8 mouse cellular contexts compared by ENCODE assay signal in genomic region chr14:33146287-33146686, GRCm38 (mm10). TPM values are rescaled to one million over a fixed set of nuclear protein-coding genes. Genes with fewer than 3 reads are reported as not detected.
DNase-seq lines count a peak whose midpoint lies in the region; ATAC-seq and TF ChIP-seq lines count a peak whose summit lies in the region.

No protein-coding gene starts in this region.

- H3K4me3 ChIP-seq in heart, embryonic 12.5 days: no peak overlapping the region
- no peak overlapping the region for H3K4me3 ChIP-seq in midbrain, postnatal 0 days (ENCODE audit: low read depth, low read length)
- no peak overlapping the region for H3K4me3 ChIP-seq in midbrain, embryonic 10.5 days

- 8% methylated on average over 2 of the region's 2 CpGs for WGBS in heart, embryonic 12.5 days
- WGBS in midbrain, postnatal 0 days: 13% methylated on average over 2 of the region's 2 CpGs
- WGBS in midbrain, embryonic 10.5 days: 30% methylated on average over 2 of the region's 2 CpGs

- DNase-seq in heart, postnatal 36 days: peak; percentile 9 to 11
- DNase-seq in midbrain, postnatal 0 days (ENCODE audit: low spot score): no peak
- DNase-seq in midbrain, embryonic 10.5 days (ENCODE audit: low spot score): no peak
- peak; percentile 18 for DNase-seq in brain, embryonic 14.5 days (ENCODE audit: low read depth)
- peak; percentile 23 for DNase-seq in retina, postnatal 1 day
- DNase-seq in c-Kit-positive CD71-positive TER-119-positive erythroid progenitor cells, embryonic 14.5 days (ENCODE audit: low spot score): no peak
- no peak for DNase-seq in left cerebral cortex, adult 8-10 months (ENCODE audit: low spot score in 2 of 2)

- peaks cover 16% of the 10 kb centered on the region; the same call in 1 of the 2 replicates for H3K27me3 ChIP-seq in heart, embryonic 12.5 days (replicated peaks)
- H3K27me3 ChIP-seq in midbrain, postnatal 0 days (ENCODE audit: insufficient read depth, low read length): no peaks in the 10 kb centered on the region; the same call in 1 of the 2 replicates
- peaks cover 9% of the 10 kb centered on the region; the same call in 1 of the 2 replicates for H3K27me3 ChIP-seq in midbrain, embryonic 10.5 days (ENCODE audit: low read depth, poor library complexity, severe bottlenecking)

- H3K9ac ChIP-seq in heart, embryonic 12.5 days: no peak overlapping the region
- no peak overlapping the region for H3K9ac ChIP-seq in midbrain, postnatal 0 days (replicated peaks; ENCODE audit: low read length, poor library complexity, severe bottlenecking)

- intact Hi-C loops in heart, postnatal 36 days (cut with DNase I): loop anchor here (2.0 kb wide), 1 partner anchor 59 kb away; no protein-coding TSS in a partner anchor

- H3K4me2 ChIP-seq in heart, embryonic 12.5 days: no peak overlapping the region
- no peak overlapping the region for H3K4me2 ChIP-seq in midbrain, postnatal 0 days (ENCODE audit: low read depth, low read length, poor library complexity, severe bottlenecking)

- no peaks in the 10 kb centered on the region for H3K9me3 ChIP-seq in heart, embryonic 12.5 days (replicated peaks)
- no peaks in the 10 kb centered on the region for H3K9me3 ChIP-seq in midbrain, postnatal 0 days (ENCODE audit: low read length)
- no peaks in the 10 kb centered on the region for H3K9me3 ChIP-seq in midbrain, embryonic 10.5 days (replicated peaks)

- no peak for TF ChIP-seq POLR2A in brain, embryonic 14.5 days (IDR thresholded peaks at IDR 0.05; ENCODE audit: borderline replicate concordance, extremely low read depth, insufficient read depth, insufficient read length, poor library complexity, severe bottlenecking)

- no peaks in the 10 kb centered on the region for H3K36me3 ChIP-seq in heart, embryonic 12.5 days
- no peaks in the 10 kb centered on the region for H3K36me3 ChIP-seq in midbrain, postnatal 0 days (ENCODE audit: insufficient read depth, low read length)
- H3K36me3 ChIP-seq in midbrain, embryonic 10.5 days: no peaks in the 10 kb centered on the region

- no peak overlapping the region for H3K27ac ChIP-seq in heart, embryonic 12.5 days (ENCODE audit: poor library complexity, severe bottlenecking)
- H3K27ac ChIP-seq in midbrain, postnatal 0 days (ENCODE audit: low read depth, low read length): no peak overlapping the region
- no peak overlapping the region for H3K27ac ChIP-seq in midbrain, embryonic 10.5 days (replicated peaks)

- no peak for ATAC-seq in heart, embryonic 12.5 days (ENCODE audit: insufficient number of reproducible peaks, low FRiP score)
- ATAC-seq in midbrain, postnatal 0 days (ENCODE audit: low FRiP score): no peak

- TF ChIP-seq CTCF in midbrain, postnatal 0 days (IDR thresholded peaks at IDR 0.05): peak; percentile 58
- TF ChIP-seq CTCF in brain, embryonic 14.5 days (IDR thresholded peaks at IDR 0.05; ENCODE audit: borderline replicate concordance, extremely low read depth, insufficient read depth, insufficient read length): peak; percentile 54; the same call in 1 of the 2 replicates

- 0 out of 2 replicates have a peak, but pooled peaks cover 3% of the 10 kb centered on the region for H3K4me1 ChIP-seq in heart, embryonic 12.5 days (replicated peaks)
- no peaks in the 10 kb centered on the region for H3K4me1 ChIP-seq in midbrain, postnatal 0 days (ENCODE audit: insufficient read depth, low read length)
- peaks cover 7% of the 10 kb centered on the region for H3K4me1 ChIP-seq in midbrain, embryonic 10.5 days

RNA-seq across cellular contexts. Expression of gene Wdfy4, which starts 39.0 kb away (rescaled TPM):
- 1 to 10 TPM; 2.1 to 3.1 TPM for total RNA-seq in heart, postnatal 36 days (2021)
- polyA plus RNA-seq in heart, embryonic 12.5 days (2016; fragmentation: Nextera tagmentation; extraction: Ambion mirVana): 0.22 and 0.64 TPM in 2 replicates
- total RNA-seq in midbrain, postnatal 0 days (2014; rRNA removed): 1.4 and 7.8 TPM in 2 replicates
- polyA plus RNA-seq in midbrain, postnatal 0 days (2015; fragmentation: Nextera tagmentation; extraction: Ambion mirVana): 0.02 and 0.06 TPM in 2 replicates
- 0.41 and 0.42 TPM in 2 replicates for polyA plus RNA-seq in midbrain, embryonic 10.5 days (2016; fragmentation: Nextera tagmentation; extraction: Ambion mirVana)
- 0.13 and 0.27 TPM in 2 replicates for polyA plus RNA-seq in brain, embryonic 14.5 days (2012; rRNA removed)
- 1 to 10 TPM; 1.7 to 6.6 (median 3.4) TPM for total RNA-seq in left cerebral cortex, adult 8-10 months (2022)

Comparison
In these comparisons a context has a peak if more than half of its experiments do, and no peak if none do; other contexts are left out.
1. DNase-seq: peak in heart, postnatal 36 days (2 of 2), brain, embryonic 14.5 days (single experiment) and retina, postnatal 1 day (single experiment); none in midbrain, postnatal 0 days (single experiment), midbrain, embryonic 10.5 days (single experiment), c-Kit-positive CD71-positive TER-119-positive erythroid progenitor cells, embryonic 14.5 days (single experiment) and left cerebral cortex, adult 8-10 months (0 of 2).